Mouse (Mus musculus) gastrocnemius, adult 8-10 months (tissue): ENCODE results near the gene Ctnnb1. TPM values are rescaled to one million over a fixed set of nuclear protein-coding genes. Genes with fewer than 3 reads are reported as not detected.
"Not testable (repeated sequence)": the region's sequence is repeated elsewhere in the genome, so short reads cannot be mapped to it uniquely, and the experiment has no call there.

ENCODE experiments used
- DNase-seq, 2 experiments: peaks; one replicate each; pipeline ENCODE4 v3.0.0; 2022; ENCODE audit warnings: low spot score in 2 of 2
- total RNA-seq, 4 experiments: library from RNA; stranded (reverse); gene quantifications; 2 replicates each; pipeline ENCODE4 v1.2.4; 2022

The Ctnnb1 gene
- total RNA-seq: 100 to 1,000 TPM; 203 to 219 (median 212) TPM

- DNase-seq: no peak
Observed at GRCm38 (mm10) chr9:120929081-120929480, at the start of gene Ctnnb1. Ctnnb1 (plus strand) TSS chr9:120929216.

DNA sequence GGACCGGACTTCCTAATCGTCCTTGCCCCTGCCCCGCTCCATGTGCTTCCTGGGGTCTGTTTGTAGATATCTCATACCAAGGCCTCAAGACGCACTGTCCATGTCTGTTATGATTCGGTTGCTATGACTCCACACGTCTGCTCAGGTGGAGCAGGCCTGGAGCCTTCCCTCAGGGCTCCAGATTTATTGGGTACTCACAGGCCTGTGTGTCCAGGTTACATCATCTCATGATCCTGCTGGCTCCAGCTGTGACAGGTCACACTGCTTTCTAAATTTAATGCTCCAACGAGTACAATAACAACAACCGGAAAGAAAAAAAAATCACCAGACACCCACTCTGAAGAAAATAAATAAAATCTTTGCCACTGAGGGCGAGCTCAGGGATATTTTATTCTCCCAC, 48.7 kb upstream of the Ctnnb1 start:
- DNase-seq: no peak

DNA sequence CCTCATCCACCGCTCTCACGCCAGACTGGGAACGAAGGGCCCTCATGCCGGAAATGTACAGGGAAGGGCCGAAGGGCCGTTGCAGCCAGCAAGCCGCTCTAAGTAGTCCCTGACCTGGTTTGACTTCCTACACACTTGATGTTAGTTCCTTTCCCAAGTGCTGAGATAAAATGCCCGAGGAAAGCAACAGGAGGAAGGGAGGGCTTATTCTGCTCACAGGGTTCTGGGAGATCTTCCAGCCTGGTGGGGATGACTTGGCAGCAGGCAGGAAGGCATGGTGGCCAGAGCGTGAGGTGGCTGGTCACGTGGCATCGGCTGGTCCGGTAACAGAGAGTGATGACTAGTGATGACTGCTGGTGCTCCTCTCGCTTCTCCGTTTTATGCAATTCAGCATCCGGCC, 47.9 kb upstream of the Ctnnb1 start:
- DNase-seq: no peak

- DNase-seq: no peak
Observed at GRCm38 (mm10) chr9:120881839-120882238, 47.2 kb upstream of the Ctnnb1 start.

DNA sequence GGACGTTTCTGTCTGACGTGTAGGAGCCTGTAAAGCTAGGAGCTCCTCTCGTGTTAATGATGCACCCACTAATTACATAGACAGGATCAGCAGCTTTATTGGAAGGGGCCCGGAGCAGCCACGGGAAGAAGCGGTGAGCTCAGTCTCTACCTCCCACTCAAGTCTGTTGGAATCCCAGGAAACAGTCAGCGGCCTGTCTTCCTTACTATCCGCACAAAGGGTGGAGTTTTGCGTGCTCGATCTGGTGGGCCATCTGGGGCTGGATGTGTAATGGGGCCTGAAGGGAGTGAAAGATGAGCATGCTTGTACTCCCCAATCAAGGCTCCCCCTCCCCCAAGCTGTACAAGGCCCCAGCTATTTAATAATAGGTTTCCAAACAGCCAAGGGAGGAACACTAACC, 44.3 kb upstream of the Ctnnb1 start:
- no peak for DNase-seq

DNA sequence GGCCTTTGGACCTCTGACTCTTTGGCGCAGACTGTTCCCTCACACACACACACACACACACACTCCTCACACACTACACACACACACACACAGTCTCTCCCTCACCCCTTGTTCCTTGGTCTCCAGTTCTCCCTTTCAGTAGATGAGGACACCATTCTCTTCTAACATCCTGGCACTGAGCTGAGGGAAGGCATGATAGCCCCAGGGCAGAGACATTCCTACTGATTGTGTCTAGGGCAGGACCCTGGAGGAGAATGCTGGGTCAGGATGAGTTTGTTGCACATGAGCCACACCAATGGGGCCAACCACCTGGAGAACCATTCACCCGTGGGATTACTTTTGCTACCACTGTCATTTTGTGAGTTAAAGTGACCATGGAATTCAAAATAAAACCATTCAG, 41.4 kb upstream of the Ctnnb1 start:
- no peak for DNase-seq

DNA sequence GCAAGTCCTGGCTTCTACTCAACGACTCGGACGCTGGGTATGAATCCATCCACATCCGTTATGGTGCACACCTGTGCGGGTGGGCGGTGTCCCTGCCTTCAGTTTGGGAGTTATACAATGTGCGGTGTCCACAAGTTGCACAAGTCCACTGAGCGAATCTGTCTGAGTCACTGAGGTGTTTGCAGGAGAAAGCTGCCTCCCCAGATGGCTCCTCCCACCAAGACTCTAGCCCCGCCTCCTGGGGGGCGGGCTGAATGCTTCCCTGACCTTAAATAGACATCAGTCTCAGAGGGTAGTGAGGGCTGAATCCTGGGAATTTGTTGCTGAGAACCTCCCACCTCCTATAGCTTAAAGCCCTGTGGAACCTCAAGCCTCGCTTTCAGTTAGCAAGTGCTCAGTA, 35.6 kb upstream of the Ctnnb1 start:
- DNase-seq: no peak

- DNase-seq: no peak
Observed at GRCm38 (mm10) chr9:120893971-120894370, 35.0 kb upstream of the Ctnnb1 start.

GRCm38 (mm10) chr9:120894376-120894775, 34.6 kb upstream of the Ctnnb1 start:
- DNase-seq: no peak

DNA sequence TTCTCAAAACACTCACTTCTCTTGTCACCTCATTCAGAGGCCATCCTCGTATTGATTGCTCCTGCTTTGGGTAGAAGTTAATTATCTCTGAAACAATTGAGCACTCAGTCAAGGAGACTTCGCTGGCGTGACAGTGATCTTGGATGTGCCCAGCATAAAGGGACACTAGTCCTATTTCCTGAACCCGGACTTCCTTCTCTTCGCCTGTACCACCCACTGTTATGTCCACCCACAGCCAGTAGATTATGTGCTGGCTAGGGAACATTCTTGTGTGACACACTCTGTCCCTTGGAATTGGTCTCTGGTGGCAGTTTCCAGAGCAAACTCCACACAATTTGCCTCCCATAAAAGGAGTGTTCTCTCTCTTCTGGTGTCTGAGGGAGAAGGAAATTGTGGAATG, 32.5 kb upstream of the Ctnnb1 start:
- no peak for DNase-seq

DNA sequence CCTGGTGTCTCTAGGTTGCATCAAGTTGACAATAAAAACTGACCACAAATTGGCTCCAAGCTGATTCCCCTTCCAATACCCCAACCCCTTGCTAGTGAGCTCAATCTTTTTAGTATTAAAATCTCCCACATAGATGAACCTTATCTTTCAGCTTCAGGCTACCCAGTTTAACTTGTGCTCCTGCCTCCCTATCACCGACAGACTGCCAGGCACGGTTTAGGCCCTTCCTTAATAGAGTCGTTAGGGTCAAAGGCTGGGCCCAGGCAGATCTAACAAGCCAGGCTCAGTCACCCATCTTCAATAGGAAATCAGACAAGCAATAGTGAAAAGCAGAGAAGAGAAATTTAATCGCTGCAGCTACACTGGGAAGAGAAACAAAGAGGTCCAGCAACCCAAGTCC, 31.7 kb upstream of the Ctnnb1 start:
- DNase-seq: no peak

GRCm38 (mm10) chr9:120899833-120900232, 29.2 kb upstream of the Ctnnb1 start:
- DNase-seq: no peak

GRCm38 (mm10) chr9:120900338-120901274, 28.4 kb upstream of the Ctnnb1 start:
- no peak for DNase-seq

DNA sequence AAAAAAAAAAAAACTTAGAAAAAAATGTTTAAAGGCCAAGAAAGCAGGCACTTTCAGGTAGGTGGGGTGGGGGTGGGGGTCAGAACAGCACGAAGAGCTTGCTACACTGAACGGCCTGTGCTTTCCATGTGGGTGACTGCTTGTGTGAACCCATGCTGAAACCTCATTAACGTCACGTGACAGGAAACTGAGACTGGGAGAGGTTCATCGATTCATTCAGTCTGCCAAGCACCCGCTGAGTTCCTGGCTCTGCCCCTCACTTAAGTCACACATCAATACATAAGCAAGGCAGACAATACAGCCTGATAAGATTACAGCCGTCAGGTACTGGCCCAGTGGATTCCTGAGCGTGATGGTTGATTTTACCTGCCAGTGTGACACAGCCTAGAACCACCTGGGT, 26.5 kb upstream of the Ctnnb1 start:
- no peak for DNase-seq

DNA sequence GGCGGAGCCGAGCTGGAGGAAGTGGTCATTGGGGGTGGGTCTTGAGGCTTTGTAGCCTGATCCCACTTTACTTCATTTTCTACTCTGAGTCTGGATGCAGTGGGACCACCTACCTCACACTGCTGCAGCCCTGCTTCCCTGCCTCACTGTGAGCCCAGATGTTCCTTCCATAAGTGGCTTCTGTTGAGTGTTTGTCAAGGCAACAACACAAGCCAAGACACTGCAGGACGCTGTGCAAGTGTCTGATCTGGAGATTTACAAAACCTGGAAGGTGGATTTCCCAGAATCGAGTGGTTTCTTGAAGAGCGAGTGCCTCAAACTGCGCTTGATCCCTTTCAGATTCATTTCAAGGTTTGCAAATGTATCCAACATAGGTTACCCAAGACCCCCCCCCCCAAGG, 20.6 kb upstream of the Ctnnb1 start:
- DNase-seq: no peak

DNA sequence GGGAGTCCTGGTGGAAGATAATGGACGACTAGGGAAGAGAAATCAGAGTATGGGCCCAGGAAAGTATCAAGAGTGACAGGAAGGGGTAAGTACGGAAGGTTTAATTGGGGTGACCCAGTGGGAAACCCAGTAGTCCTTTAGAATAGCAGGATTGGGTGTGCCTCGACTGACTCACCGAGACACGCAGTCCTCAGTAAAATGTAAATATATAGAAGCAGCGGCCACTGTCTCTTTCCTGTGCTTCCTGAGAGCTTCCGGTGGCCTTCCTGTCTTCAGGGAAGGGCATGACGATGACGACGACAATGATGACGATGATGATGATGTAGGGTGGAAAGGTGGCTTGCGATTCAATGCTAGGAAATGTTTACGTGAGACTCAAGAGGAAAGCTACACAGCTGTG, 15.9 kb upstream of the Ctnnb1 start:
- DNase-seq: no peak

GRCm38 (mm10) chr9:120914429-120914828, 14.6 kb upstream of the Ctnnb1 start:
- no peak for DNase-seq

- no peak for DNase-seq
Observed at GRCm38 (mm10) chr9:120914877-120915459, 14.0 kb upstream of the Ctnnb1 start.

DNA sequence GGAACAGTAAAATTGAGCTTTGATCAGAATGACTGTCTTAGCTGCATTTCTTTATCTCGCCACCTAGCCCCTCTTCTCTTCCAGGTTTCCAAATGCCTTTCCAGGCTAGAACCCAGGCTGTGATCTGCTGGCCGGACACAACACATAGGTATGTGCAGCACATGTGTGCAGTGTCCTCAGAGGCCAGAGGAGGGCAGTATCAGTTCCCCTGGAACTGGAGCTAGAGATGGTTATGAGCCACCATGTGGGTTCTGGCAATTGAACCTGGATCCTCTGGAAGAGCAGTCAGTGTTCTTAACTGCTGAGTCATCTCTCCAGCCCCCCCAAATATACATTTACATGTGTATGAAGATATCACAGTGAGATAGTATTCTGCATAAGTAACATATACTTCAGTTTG, 11.4 kb upstream of the Ctnnb1 start:
- DNase-seq: not testable (repeated sequence)

GRCm38 (mm10) chr9:120918211-120918610, 10.8 kb upstream of the Ctnnb1 start:
- no peak for DNase-seq

- no peak for DNase-seq
Observed at GRCm38 (mm10) chr9:120918642-120919041, 10.4 kb upstream of the Ctnnb1 start.

GRCm38 (mm10) chr9:120919130-120919529, 9.9 kb upstream of the Ctnnb1 start:
- no peak for DNase-seq

DNA sequence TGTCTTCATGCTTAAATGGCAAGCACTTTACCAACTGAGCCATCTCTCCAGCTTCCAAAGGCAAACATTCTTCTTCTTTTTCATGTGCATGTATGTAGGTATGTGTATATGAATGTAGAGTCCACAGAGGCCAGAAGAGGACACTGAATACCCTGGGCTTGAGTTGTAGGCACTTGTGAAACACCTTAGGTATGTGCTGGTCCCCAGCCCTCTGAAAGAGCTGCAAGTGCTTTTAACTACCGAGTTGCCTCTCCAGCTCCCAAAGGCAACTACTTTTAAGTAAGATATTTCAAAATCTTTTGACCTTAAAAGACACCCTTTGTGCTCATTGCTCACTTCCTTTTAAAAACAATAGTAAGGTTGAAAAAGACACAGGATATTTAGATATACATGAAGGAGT, 2.9 kb upstream of the Ctnnb1 start:
- no peak for DNase-seq
